In genomic region chr2:159053534-159053933, GRCm38 (mm10) we compare ENCODE assay signal across 9 mouse cellular contexts.
A peak's percentile ranks its signal among the peaks of the same experiment; 100 is the strongest.
DNase-seq lines count a peak whose midpoint lies in the region; ATAC-seq lines count a peak whose summit lies in the region.
"Had no signal": no experiment of that assay in that cellular context is flagged by ENCODE, and none has a peak within 500 bp of the region (broad histone marks: within the 10 kb centered on the region; RNA-seq: fewer than 3 reads in every experiment).

No protein-coding gene starts in this region.

- DNase-seq in heart, adult 11 months, result peak; percentile 96
- DNase-seq in heart, embryonic 10.5 days (ENCODE audit: low spot score), result no peak
- peak; percentile 19 for DNase-seq in embryonic facial prominence, embryonic 14.5 days (ENCODE audit: low spot score)
- no peak for DNase-seq in layer of hippocampus, postnatal 25 days (ENCODE audit: extremely low spot score in 1 of 2, low spot score in 1 of 2)
- DNase-seq in frontal cortex, postnatal 10 days (ENCODE audit: low spot score in 2 of 2), result no peak

- no peak overlapping the region for H3K4me3 ChIP-seq in heart, embryonic 10.5 days
- H3K4me3 ChIP-seq in embryonic facial prominence, embryonic 14.5 days (ENCODE audit: low read depth, low read length), result no peak overlapping the region
- H3K4me3 ChIP-seq in intestine, embryonic 16.5 days (ENCODE audit: low read length), result no peak overlapping the region
- no peak overlapping the region for H3K4me3 ChIP-seq in liver, embryonic 16.5 days (ENCODE audit: low read depth, low read length)
- H3K4me3 ChIP-seq: limb, embryonic 12.5 days had no signal

- H3K27ac ChIP-seq in heart, embryonic 10.5 days, result no peak overlapping the region
- H3K27ac ChIP-seq in embryonic facial prominence, embryonic 14.5 days (replicated peaks; ENCODE audit: low read depth, low read length), result no peak overlapping the region
- no peak overlapping the region for H3K27ac ChIP-seq in intestine, embryonic 16.5 days (ENCODE audit: low read length)
- no peak overlapping the region for H3K27ac ChIP-seq in liver, embryonic 16.5 days (ENCODE audit: low read length)
- H3K27ac ChIP-seq: limb, embryonic 12.5 days had no signal

- no peaks in the 10 kb centered on the region for H3K36me3 ChIP-seq in heart, embryonic 10.5 days
- H3K36me3 ChIP-seq in embryonic facial prominence, embryonic 14.5 days (ENCODE audit: control insufficient read depth, insufficient read depth, low read length), result no peaks in the 10 kb centered on the region
- H3K36me3 ChIP-seq in intestine, embryonic 16.5 days (ENCODE audit: control insufficient read depth, insufficient read depth, low read length), result no peaks in the 10 kb centered on the region
- no peaks in the 10 kb centered on the region for H3K36me3 ChIP-seq in liver, embryonic 16.5 days (ENCODE audit: control insufficient read depth, insufficient read depth)
- H3K36me3 ChIP-seq: limb, embryonic 12.5 days had no signal

- no peaks in the 10 kb centered on the region for H3K9me3 ChIP-seq in heart, embryonic 10.5 days
- H3K9me3 ChIP-seq in embryonic facial prominence, embryonic 14.5 days (ENCODE audit: control insufficient read depth, low read length), result no peaks in the 10 kb centered on the region
- H3K9me3 ChIP-seq in intestine, embryonic 16.5 days (ENCODE audit: control insufficient read depth, low read length), result no peaks in the 10 kb centered on the region
- no peaks in the 10 kb centered on the region for H3K9me3 ChIP-seq in liver, embryonic 16.5 days (replicated peaks; ENCODE audit: control insufficient read depth, low read length)
- H3K9me3 ChIP-seq: limb, embryonic 12.5 days had no signal

- H3K4me1 ChIP-seq in heart, embryonic 10.5 days, result peaks cover 11% of the 10 kb centered on the region; the same call in 1 of the 2 replicates
- no peaks in the 10 kb centered on the region for H3K4me1 ChIP-seq in embryonic facial prominence, embryonic 14.5 days (ENCODE audit: control insufficient read depth, insufficient read depth, low read length)
- H3K4me1 ChIP-seq in intestine, embryonic 16.5 days (ENCODE audit: control insufficient read depth, insufficient read depth, low read length), result no peaks in the 10 kb centered on the region
- H3K4me1 ChIP-seq in liver, embryonic 16.5 days (ENCODE audit: control insufficient read depth, low read depth, low read length), result no peaks in the 10 kb centered on the region
- H3K4me1 ChIP-seq: limb, embryonic 12.5 days had no signal

- H3K27me3 ChIP-seq in heart, embryonic 10.5 days (ENCODE audit: insufficient read depth, poor library complexity, severe bottlenecking), result no peaks in the 10 kb centered on the region
- H3K27me3 ChIP-seq in embryonic facial prominence, embryonic 14.5 days (replicated peaks; ENCODE audit: control insufficient read depth, insufficient read depth, low read length), result no peaks in the 10 kb centered on the region
- H3K27me3 ChIP-seq in intestine, embryonic 16.5 days (replicated peaks; ENCODE audit: control insufficient read depth, insufficient read depth, low read length), result no peaks in the 10 kb centered on the region
- no peaks in the 10 kb centered on the region for H3K27me3 ChIP-seq in liver, embryonic 16.5 days (ENCODE audit: control insufficient read depth, insufficient read depth, low read depth, low read length)

- ATAC-seq in embryonic facial prominence, embryonic 14.5 days (ENCODE audit: low read depth), result peak; percentile 50; the same call in 1 of the 2 replicates
- ATAC-seq in intestine, embryonic 16.5 days, result peak; percentile 38; the same call in 1 of the 2 replicates
- peak; percentile 67 for ATAC-seq in liver, embryonic 16.5 days (ENCODE audit: low read depth)
- no peak for ATAC-seq in erythroid progenitor cell, adult 5-6 weeks (replicated peaks; ENCODE audit: low FRiP score, poor library complexity, severe bottlenecking)

- 45% methylated on average over 10 of the region's 10 CpGs for WGBS in heart, embryonic 10.5 days
- 62% methylated on average over 10 of the region's 10 CpGs for WGBS in embryonic facial prominence, embryonic 14.5 days
- WGBS in intestine, embryonic 16.5 days, result 53% methylated on average over 10 of the region's 10 CpGs
- 24% methylated on average over 10 of the region's 10 CpGs for WGBS in liver, embryonic 16.5 days (ENCODE audit: insufficient replicate concordance)

- H3K4me2 ChIP-seq in embryonic facial prominence, embryonic 14.5 days (ENCODE audit: low read depth, low read length), result no peak overlapping the region
- H3K4me2 ChIP-seq in intestine, embryonic 16.5 days (ENCODE audit: low read depth, low read length), result no peak overlapping the region
- H3K4me2 ChIP-seq in liver, embryonic 16.5 days (ENCODE audit: low read depth, low read length), result no peak overlapping the region
- H3K4me2 ChIP-seq: limb, embryonic 12.5 days had no signal

- H3K9ac ChIP-seq in embryonic facial prominence, embryonic 14.5 days (ENCODE audit: low read depth, low read length), result no peak overlapping the region
- H3K9ac ChIP-seq in intestine, embryonic 16.5 days (ENCODE audit: low read depth, low read length), result no peak overlapping the region
- no peak overlapping the region for H3K9ac ChIP-seq in liver, embryonic 16.5 days (ENCODE audit: low read depth, low read length)
- H3K9ac ChIP-seq: limb, embryonic 12.5 days had no signal

Comparison
In these comparisons a context has a peak if more than half of its experiments do, and no peak if none do; other contexts are left out.
1. DNase-seq: peak in heart, adult 11 months (single experiment) and embryonic facial prominence, embryonic 14.5 days (single experiment); none in heart, embryonic 10.5 days (single experiment), layer of hippocampus, postnatal 25 days (0 of 2) and frontal cortex, postnatal 10 days (0 of 2).